Comparison of ENCODE assay signal across 11 mouse cellular contexts in the genomic region with DNA sequence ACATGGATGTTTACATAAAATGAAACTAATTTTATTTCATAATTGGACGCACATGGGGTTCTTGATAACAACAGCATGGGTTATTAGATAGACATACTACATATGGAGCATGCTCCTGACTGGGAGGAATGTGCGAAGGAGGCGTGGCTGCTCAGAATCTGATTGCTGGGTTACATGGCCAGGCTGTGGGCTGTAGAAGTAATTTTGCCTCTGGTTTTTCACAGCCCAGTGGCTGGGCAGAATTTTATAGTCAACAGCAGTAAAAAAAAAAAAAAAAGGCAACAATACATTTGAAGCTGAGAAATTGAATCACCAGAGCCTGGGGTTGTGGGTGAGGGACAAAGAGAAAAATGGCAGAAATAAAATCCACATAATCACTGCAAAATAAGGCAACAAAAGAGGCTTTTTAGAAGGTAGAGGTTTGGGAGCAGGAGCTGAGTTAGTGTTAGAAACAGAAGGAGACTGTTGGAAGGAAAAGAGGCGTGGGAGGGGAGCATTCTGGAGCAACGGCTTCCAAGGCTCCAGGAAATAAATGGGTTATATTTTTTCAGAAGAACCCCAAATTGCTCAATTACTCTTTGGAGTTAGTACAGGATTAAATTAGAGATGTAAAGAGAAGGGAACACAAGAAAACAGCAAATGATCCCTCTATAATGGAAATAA.
DNase-seq lines count a peak whose midpoint lies in the region; ATAC-seq lines count a peak whose summit lies in the region.
"Had no signal": no experiment of that assay in that cellular context is flagged by ENCODE, and none has a peak within 500 bp of the region (broad histone marks: within the 10 kb centered on the region; RNA-seq: fewer than 3 reads in every experiment).

No protein-coding gene starts in this region.

- ATAC-seq in inflammation-experienced regulatory T-cells, adult 6 months, result no peak
- ATAC-seq: CD4-positive, CD25-positive, alpha-beta regulatory T cell, adult 4 months; forebrain, postnatal 0 days had no signal

- intact Hi-C loops in left cerebral cortex, postnatal 4 days (cut with DNase I), result no loop called here

- peak; percentile 10 to 31 for DNase-seq in left cerebral cortex, adult 18-20 months (ENCODE audit: low spot score in 2 of 2)
- no peak for DNase-seq in left cerebral cortex, postnatal 4 days
- peak; percentile 15 for DNase-seq in fibroblast of lung, adult 2 months (ENCODE audit: low read depth)
- DNase-seq in layer of hippocampus, adult 9-10 months (ENCODE audit: low spot score), result peak; percentile 48
- DNase-seq in right cerebral cortex, postnatal 25 days, result peak; percentile 11
- no peak for DNase-seq in spleen, postnatal 4 days (ENCODE audit: low spot score in 2 of 2)
- DNase-seq: adrenal gland, postnatal 14 days; cerebellum, adult 9-10 months; forebrain, postnatal 0 days had no signal

Comparison
In these comparisons a context has a peak if more than half of its experiments do, and no peak if none do; other contexts are left out.
1. DNase-seq: peak in left cerebral cortex, adult 18-20 months (2 of 2), fibroblast of lung, adult 2 months (single experiment), layer of hippocampus, adult 9-10 months (single experiment) and right cerebral cortex, postnatal 25 days (single experiment); none in left cerebral cortex, postnatal 4 days (single experiment) and spleen, postnatal 4 days (0 of 2).